Mouse (Mus musculus) lung, embryonic 16.5 days (tissue): Measurements from ENCODE around the gene Cstf1. TPM values are rescaled to one million over a fixed set of nuclear protein-coding genes. Genes with fewer than 3 reads are reported as not detected.

ENCODE experiments used
- ATAC-seq: fragments of 200-750 bp; cut with Nextera tagmentation; 2 replicates; pipeline ENCODE4 v1.8.0; 2017; ENCODE audit warnings: low read depth, mild to moderate bottlenecking, moderate library complexity
- H3K27ac ChIP-seq: fragments of 300-500 bp; sonication (generic); 2 replicates; pipeline ENCODE4 v1.5.1; 2014; ENCODE audit warnings: mild to moderate bottlenecking, control low read depth, low read length
- H3K27me3 ChIP-seq: fragments of 300-500 bp; sonication (generic); 2 replicates; pipeline ENCODE4 v1.6.1; 2014; ENCODE audit warnings: low read depth, low read length, mixed read lengths; ENCODE audit not compliant: control insufficient read depth, insufficient read depth
- H3K36me3 ChIP-seq: fragments of 300-500 bp; sonication (generic); 2 replicates; pipeline ENCODE4 v1.6.1; 2014; ENCODE audit warnings: low read length; ENCODE audit not compliant: control insufficient read depth, insufficient read depth
- H3K4me1 ChIP-seq: fragments of 300-500 bp; sonication (generic); replicated peaks from 2 replicates; pipeline ENCODE4 v1.6.1; 2014; ENCODE audit warnings: low read length, mixed read lengths; ENCODE audit not compliant: control insufficient read depth, insufficient read depth
- H3K4me2 ChIP-seq: fragments of 300-500 bp; sonication (generic); 2 replicates; pipeline ENCODE4 v1.6.1; 2014; ENCODE audit warnings: low read depth, low read length, control low read depth
- H3K4me3 ChIP-seq: fragments of 300-500 bp; sonication (generic); 2 replicates; pipeline ENCODE4 v1.5.1; 2014; ENCODE audit warnings: mild to moderate bottlenecking, low read length, control low read depth
- H3K9ac ChIP-seq: fragments of 300-500 bp; sonication (generic); 2 replicates; pipeline ENCODE4 v1.6.1; 2014; ENCODE audit warnings: low read length, control low read depth
- H3K9me3 ChIP-seq: fragments of 300-500 bp; sonication (generic); 2 replicates; pipeline ENCODE4 v1.6.1; 2016; ENCODE audit warnings: low read length; ENCODE audit not compliant: control insufficient read depth
- WGBS: fragments of 180-500 bp; shearing (Covaris S2); extraction: QIAGEN DNeasy Blood & Tissue Kit; methylation state at CpG from one replicate; pipeline ENCODE4 v1.1.7; 2014; 5-methylcytosine and 5-hydroxymethylcytosine counted together
- polyA plus RNA-seq: library from polyadenylated mRNA; unstranded; fragments of >200 nt; fragmentation: Nextera tagmentation; extraction: Ambion mirVana; gene quantifications from 2 replicates; pipeline ENCODE4 v1.2.1, GENCODE M21; 2015

Cstf1 gene
- polyA plus RNA-seq, 1 experiment from 2014 or later: 37.5 TPM

DNA sequence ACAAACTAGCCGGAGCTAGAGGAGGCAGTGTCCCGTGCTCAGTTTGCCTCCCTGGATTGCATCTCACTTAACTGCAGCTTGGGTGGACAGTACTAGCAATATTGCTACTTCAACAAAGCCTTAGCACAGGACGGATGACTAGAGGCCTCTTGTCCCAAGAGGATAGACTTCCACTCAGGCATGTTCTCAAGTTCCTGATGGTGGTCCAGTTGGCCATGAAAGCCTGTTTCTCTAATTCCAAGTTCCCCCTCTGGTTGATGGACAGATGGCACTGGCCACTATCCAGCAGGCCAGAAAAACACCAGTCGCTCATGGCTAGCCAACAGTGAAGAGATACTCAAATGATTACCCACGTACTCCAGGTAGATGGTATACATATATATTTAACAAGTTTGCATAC lies 14.6 kb upstream of the Cstf1 start:
- H3K36me3 ChIP-seq: peaks cover 49% of the 10 kb centered on the region

DNA sequence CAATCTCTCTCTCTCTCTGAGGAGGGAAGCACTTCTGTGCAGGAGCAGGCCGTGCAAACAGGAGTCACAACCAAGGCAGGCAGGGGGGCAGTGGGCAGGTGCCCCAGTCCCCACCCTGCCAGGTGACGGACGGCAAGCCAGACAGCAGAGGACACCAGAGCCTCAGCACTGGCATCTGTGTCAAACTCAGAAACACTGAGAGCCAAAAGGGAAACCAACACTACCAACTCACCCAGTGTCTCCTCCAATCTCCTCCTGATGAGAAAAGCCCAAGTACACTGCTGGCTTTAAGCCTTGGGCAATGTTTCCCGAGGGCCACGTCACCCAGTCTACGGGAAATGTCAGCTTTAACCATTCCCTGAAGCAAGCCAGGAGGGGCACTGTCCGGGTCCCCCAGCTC lies 7.3 kb upstream of the Cstf1 start:
- H3K4me3 ChIP-seq: no peak overlapping the region
- H3K4me2 ChIP-seq: no peak overlapping the region
- no peak for ATAC-seq
- H3K4me1 ChIP-seq: peaks cover 9% of the 10 kb centered on the region
- H3K9me3 ChIP-seq: no peaks in the 10 kb centered on the region
- H3K9ac ChIP-seq: no peak overlapping the region
- H3K36me3 ChIP-seq: peaks cover 63% of the 10 kb centered on the region
- H3K27ac ChIP-seq: no peak overlapping the region
- WGBS: 80% methylated on average over 7 of the region's 7 CpGs
- H3K27me3 ChIP-seq: no peaks in the 10 kb centered on the region

More for the DNA sequence above, 14.6 kb upstream of the Cstf1 start:
- ATAC-seq: no peak
- Histone ChIP-seq H3K9ac (no peak overlapping the region), H3K4me3 (no peak overlapping the region), H3K27me3 (no peaks in the 10 kb centered on the region), H3K27ac (no peak overlapping the region), H3K4me1 (no peaks in the 10 kb centered on the region), H3K4me2 (no peak overlapping the region), H3K9me3 (no peaks in the 10 kb centered on the region)
- 91% methylated on average over 5 of the region's 5 CpGs for WGBS

DNA sequence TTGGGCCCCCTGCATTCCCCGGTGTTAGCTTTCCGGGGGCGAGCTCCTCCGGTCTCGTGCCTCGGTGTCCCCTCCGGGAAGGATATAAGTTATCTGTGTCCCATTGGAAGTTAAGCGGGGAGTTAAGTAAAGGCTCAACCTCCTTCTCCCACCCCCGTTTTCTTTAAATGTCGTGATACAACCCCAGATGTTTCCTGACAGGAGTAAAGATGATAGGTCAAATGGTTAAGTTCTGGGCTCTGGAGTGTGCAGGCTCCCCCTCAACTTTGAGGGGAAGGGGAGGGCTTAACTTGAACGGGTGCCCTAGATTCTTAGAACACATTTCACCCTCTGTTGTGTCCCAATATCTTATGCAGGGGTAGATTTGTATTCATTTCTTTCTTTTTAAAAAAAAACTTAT lies 777 bp downstream of the Cstf1 start:
- H3K27ac ChIP-seq: no peak overlapping the region
- peaks cover 34% of the 10 kb centered on the region for H3K4me1 ChIP-seq
- peaks cover 34% of the 10 kb centered on the region for H3K36me3 ChIP-seq
- no peak for ATAC-seq
- WGBS: under 1% methylated on average over 11 of the region's 11 CpGs
- H3K4me2 ChIP-seq: peak overlapping the region; percentile 68
- H3K9ac ChIP-seq: peak overlapping the region; percentile 87
- no peaks in the 10 kb centered on the region for H3K9me3 ChIP-seq
- H3K27me3 ChIP-seq: no peaks in the 10 kb centered on the region
- peak overlapping the region; percentile 71 for H3K4me3 ChIP-seq

DNA sequence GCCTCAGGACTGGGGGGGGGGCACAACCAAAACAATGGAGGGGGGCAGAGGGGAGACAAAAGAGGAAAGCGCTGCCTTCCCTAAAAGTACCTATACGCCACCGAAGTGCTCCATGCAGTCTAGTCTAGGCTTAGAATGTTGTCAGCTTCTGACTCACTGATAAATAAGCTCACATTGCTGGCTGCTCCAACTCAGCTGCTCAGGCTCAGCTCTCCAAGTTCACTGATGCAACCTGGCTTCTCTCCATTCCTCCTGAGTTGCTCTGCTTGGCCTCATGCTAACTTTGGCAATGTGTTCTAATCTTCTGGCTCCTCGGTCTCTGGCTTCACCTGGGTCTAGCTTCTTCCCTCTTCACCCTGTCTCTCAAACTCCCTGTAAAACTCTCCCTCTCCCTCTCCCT lies 6.1 kb downstream of the Cstf1 start:
- WGBS: 83% methylated on average over 4 of the region's 4 CpGs
- H3K27ac ChIP-seq: no peak overlapping the region
- H3K4me3 ChIP-seq: no peak overlapping the region
- no peak overlapping the region for H3K9ac ChIP-seq
- no peak for ATAC-seq
- peaks cover 68% of the 10 kb centered on the region for H3K36me3 ChIP-seq
- no peak overlapping the region for H3K4me2 ChIP-seq
- H3K9me3 ChIP-seq: no peaks in the 10 kb centered on the region
- H3K4me1 ChIP-seq: peaks cover 9% of the 10 kb centered on the region
- H3K27me3 ChIP-seq: no peaks in the 10 kb centered on the region

DNA sequence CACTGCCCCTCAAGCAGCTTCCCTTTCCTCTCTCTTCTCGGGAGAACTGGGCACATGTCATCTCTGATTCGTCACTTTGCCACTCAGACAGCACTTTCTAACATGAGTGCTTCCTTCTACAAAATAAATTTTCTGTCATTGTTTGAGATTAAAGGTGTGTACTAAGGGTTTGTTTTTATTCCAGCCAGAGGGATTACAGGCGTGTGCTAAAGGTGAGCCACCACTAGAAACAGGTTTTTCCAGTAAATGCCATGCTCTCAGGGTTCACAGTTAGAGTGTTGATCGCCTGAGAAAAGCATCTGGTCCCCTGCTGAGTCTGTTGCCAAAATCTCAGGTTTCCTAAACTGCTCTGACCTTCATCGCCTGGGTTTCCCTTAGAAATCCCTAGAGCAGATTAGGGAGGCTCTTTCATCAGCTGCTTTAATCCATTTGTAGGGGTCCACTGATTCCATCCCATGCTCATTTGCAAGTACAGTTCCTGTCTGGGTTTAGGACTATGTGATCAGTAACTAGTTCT lies 6.6 kb downstream of the Cstf1 start:
- no peak overlapping the region for H3K4me2 ChIP-seq
- 48% methylated on average over 5 of the region's 5 CpGs for WGBS

DNA sequence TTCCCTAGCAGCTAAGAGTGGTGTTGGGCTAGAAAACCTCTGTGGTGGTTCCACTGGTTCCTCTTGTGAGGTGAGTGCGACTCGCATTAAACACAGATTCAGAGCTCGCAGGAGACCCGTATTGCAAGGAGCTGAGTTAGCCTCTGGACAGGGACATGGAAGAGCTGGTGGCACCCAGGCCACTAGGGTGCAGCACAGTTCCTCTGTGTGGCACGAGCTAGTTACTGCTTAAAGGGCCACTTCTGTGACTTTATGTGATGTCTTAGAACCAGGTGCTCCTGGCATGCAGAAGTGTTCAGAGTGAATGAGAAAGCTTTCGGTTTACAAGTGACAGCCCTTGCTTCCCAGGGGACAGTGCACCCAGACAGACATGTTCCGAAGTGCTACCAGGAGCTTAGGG lies 7.9 kb downstream of the Cstf1 start:
- H3K4me3 ChIP-seq: no peak overlapping the region
- H3K4me2 ChIP-seq: no peak overlapping the region
- H3K9ac ChIP-seq: no peak overlapping the region
- H3K27ac ChIP-seq: no peak overlapping the region
- ATAC-seq: peak; percentile 46; the same call in 1 of the 2 replicates
- H3K36me3 ChIP-seq: peaks cover 74% of the 10 kb centered on the region
- no peaks in the 10 kb centered on the region for H3K27me3 ChIP-seq
- WGBS: 69% methylated on average over 7 of the region's 7 CpGs
- H3K9me3 ChIP-seq: no peaks in the 10 kb centered on the region
- H3K4me1 ChIP-seq: no peaks in the 10 kb centered on the region

More for the DNA sequence above, 6.6 kb downstream of the Cstf1 start:
- no peak for ATAC-seq
- Histone ChIP-seq H3K27ac (no peak overlapping the region), H3K36me3 (peaks cover 73% of the 10 kb centered on the region), H3K9ac (no peak overlapping the region), H3K27me3 (no peaks in the 10 kb centered on the region), H3K4me3 (no peak overlapping the region), H3K9me3 (no peaks in the 10 kb centered on the region), H3K4me1 (peaks cover 4% of the 10 kb centered on the region)

DNA sequence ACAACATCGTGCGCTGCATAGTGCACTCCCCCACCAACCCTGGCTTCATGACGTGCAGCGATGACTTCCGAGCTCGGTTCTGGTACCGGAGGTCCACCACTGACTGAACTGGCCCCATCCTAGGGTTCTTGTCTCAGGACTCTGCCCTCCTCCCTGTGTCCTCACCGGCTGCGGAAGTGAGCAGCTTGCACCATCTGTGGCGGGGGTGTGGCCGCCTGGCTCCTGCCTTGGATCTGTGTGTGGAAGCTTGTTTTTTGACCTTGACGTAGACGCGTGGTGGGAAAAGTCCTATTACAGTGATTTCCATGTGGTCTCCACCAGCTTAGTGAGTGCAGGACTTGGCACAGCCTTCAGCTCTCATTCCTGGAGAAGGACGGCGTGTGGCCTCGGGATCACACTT lies 10.0 kb downstream of the Cstf1 start:
- Histone ChIP-seq H3K36me3 (peaks cover 61% of the 10 kb centered on the region), H3K9me3 (no peaks in the 10 kb centered on the region), H3K9ac (no peak overlapping the region), H3K27ac (no peak overlapping the region), H3K27me3 (no peaks in the 10 kb centered on the region), H3K4me2 (no peak overlapping the region), H3K4me3 (no peak overlapping the region), H3K4me1 (no peaks in the 10 kb centered on the region)
- no peak for ATAC-seq
- WGBS: 87% methylated on average over 17 of the region's 17 CpGs

DNA sequence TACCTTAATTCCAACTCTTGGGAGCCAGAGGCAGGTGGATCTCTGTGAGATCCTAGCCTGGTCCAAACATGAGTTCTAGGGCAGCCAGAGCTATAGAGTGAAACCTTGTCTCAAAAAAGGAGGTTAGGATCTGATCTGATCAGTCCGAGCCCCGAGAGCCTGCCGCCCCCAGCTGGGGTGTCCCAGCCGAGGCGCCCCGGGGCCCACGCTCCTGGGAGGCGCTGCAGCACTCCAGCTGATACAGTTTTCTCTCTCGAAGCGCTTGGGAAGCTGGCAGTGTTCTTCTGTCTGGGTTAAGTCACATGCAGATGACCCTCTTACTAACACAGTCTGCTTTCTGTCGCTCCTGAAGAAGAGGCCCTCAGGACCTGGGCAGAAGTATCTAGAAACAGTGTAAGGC lies 10.9 kb downstream of the Cstf1 start:
- H3K27me3 ChIP-seq: no peaks in the 10 kb centered on the region
- H3K36me3 ChIP-seq: peaks cover 52% of the 10 kb centered on the region
- H3K4me3 ChIP-seq: no peak overlapping the region
- H3K27ac ChIP-seq: no peak overlapping the region
- H3K4me2 ChIP-seq: no peak overlapping the region
- 92% methylated on average over 11 of the region's 11 CpGs for WGBS
- H3K4me1 ChIP-seq: no peaks in the 10 kb centered on the region
- H3K9me3 ChIP-seq: no peaks in the 10 kb centered on the region
- no peak for ATAC-seq
- no peak overlapping the region for H3K9ac ChIP-seq

DNA sequence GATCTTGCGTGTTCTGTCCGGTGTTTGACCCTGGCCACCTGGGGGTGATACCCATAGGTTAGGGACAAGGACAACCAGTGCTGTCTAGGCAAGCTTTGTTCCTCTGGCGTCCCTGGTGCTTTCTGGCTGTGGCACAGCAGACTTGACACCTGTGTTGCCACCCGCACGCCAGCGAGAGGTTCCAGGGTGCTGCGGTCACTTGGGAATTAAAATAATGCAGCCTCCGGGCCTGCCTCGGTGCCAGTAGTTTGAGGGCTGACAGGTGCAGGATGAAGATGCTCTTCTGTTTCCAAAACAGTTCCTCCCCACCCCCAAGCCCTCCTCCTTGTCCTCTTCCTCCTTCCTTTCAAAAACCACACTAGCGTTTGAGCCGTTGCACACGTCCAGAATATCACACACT lies 11.4 kb downstream of the Cstf1 start:
- Histone ChIP-seq H3K4me1 (no peaks in the 10 kb centered on the region), H3K36me3 (peaks cover 52% of the 10 kb centered on the region), H3K4me2 (no peak overlapping the region), H3K27me3 (no peaks in the 10 kb centered on the region), H3K4me3 (no peak overlapping the region), H3K9me3 (no peaks in the 10 kb centered on the region), H3K9ac (no peak overlapping the region), H3K27ac (no peak overlapping the region)
- 79% methylated on average over 12 of the region's 12 CpGs for WGBS
- ATAC-seq: no peak

DNA sequence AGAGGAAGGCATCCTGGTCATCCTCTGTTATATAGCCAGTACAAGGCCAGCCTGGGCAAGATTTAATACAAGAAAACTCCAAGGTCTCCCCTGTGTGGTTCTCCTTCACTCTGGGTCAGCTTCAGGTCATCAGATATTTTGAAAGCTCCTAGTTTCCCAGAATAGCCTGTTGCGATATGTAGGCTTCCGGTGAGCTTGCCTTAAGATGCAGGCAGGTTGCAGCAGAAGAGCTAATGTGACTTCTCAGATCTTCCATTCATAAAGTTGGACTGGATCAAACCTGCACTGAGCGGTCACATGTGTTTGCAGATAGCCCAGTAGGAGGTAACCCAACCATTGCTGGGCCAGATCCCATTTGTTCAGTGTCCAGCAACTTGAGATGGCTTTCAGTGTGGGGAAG lies 14.2 kb downstream of the Cstf1 start:
- Histone ChIP-seq H3K27ac (no peak overlapping the region), H3K36me3 (peaks cover 29% of the 10 kb centered on the region), H3K4me3 (no peak overlapping the region), H3K4me1 (no peaks in the 10 kb centered on the region), H3K9me3 (no peaks in the 10 kb centered on the region), H3K27me3 (no peaks in the 10 kb centered on the region), H3K4me2 (no peak overlapping the region), H3K9ac (no peak overlapping the region)
- WGBS: 88% methylated on average over 3 of the region's 3 CpGs
- no peak for ATAC-seq
